Mouse (Mus musculus) lung, adult 2 months (tissue): ENCODE measurements at regions not wholly inside any gene's neighbourhood (a gene's known extent, or its start where the extent isn't known, plus 50 kb on each side); places are given as distances from the start of the nearest gene placed in this dataset.

Experiments
- DNase-seq: peaks from one replicate; pipeline ENCODE4 v3.0.0; 2022
- H3K4me1 ChIP-seq: fragments of 200-500 bp; 2 replicates; pipeline ENCODE4 v1.6.1; 2011; ENCODE audit warnings: low read length; ENCODE audit not compliant: control insufficient read depth, insufficient read depth
- H3K4me3 ChIP-seq: fragments of 200-500 bp; replicated peaks from 2 replicates; pipeline ENCODE3; 2011; ENCODE audit warnings: low read depth, mild to moderate bottlenecking, control low read depth, low read length; ENCODE audit errors: extremely low read depth
- CTCF ChIP-seq: fragments of 200-500 bp; IDR thresholded peaks from 2 replicates; pipeline ENCODE4 v1.5.1; 2011; ENCODE audit warnings: mild to moderate bottlenecking, low read length, control low read depth; ENCODE audit not compliant: insufficient read depth
- POLR2A ChIP-seq: fragments of 200-500 bp; IDR thresholded peaks from 2 replicates; pipeline ENCODE4 v1.6.1; 2011; ENCODE audit warnings: low read depth, mild to moderate bottlenecking, control low read depth, low read length, borderline replicate concordance; ENCODE audit errors: extremely low read depth
- WGBS: fragments of 180-500 bp; shearing (Covaris S2); methylation state at CpG from one replicate; pipeline ENCODE4 v1.1.7; 2018; 5-methylcytosine and 5-hydroxymethylcytosine counted together

GRCm38 (mm10) chr2:48373086-48373485, 440.8 kb upstream of the Acvr2a start:
- Histone ChIP-seq H3K4me1 (peaks cover 6% of the 10 kb centered on the region), H3K4me3 (no peak overlapping the region)
- TF ChIP-seq POLR2A (no peak), CTCF (no peak)
- DNase-seq, result no peak

DNA sequence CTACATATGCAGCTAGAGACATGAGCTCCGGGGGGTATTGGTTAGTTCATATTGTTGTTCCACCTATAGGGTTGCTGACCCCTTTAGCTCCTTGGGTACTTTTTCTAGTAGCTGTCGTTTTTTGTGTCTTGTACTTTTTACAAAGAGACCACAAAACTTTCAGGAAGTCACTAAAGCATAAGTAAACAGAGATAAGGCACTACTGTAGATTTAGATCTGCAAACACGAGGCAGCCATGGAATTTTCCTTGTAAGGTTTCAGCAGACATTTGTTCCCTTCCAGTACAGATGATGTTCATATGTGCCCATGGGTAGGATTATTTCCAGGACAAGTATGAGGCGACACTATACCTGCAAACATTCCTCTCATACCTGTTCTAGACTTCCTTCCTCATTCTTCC, 439.6 kb upstream of the Acvr2a start:
- peaks cover 11% of the 10 kb centered on the region for H3K4me1 ChIP-seq
- no peak for DNase-seq
- TF ChIP-seq CTCF (no peak), POLR2A (no peak)
- no peak overlapping the region for H3K4me3 ChIP-seq
- 36% methylated on average over 4 of the region's 4 CpGs for WGBS

- 59% methylated on average over 1 of the region's 1 CpGs for WGBS
- Histone ChIP-seq H3K4me3 (no peak overlapping the region), H3K4me1 (peaks cover 18% of the 10 kb centered on the region)
- TF ChIP-seq POLR2A (no peak), CTCF (no peak)
- DNase-seq, result no peak
These were observed 435.7 kb upstream of the Acvr2a start for GRCm38 (mm10) chr2:48378160-48378559.

DNA sequence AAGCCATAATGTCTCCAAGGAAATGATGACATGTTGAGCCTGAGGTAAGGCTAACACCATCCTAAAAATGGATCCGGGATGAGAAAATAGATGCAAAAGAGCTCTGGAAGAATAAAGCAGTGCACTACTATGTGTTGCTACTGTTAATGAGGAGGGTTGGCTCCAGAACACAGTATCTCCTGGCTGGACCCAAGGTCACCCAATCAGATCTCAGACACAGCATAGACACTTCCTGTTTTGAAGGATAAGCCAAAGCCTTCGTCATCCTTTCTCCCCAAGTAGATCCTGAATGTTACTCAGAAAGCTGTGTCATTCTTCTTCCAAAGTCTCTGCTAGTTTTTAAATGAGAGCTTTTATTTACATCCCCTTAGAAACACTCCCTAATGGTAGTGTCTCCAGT, 435.2 kb upstream of the Acvr2a start:
- TF ChIP-seq CTCF (no peak), POLR2A (no peak)
- Histone ChIP-seq H3K4me1 (peaks cover 18% of the 10 kb centered on the region), H3K4me3 (no peak overlapping the region)
- WGBS, result 62% methylated on average over 2 of the region's 2 CpGs
- DNase-seq, result no peak

DNA sequence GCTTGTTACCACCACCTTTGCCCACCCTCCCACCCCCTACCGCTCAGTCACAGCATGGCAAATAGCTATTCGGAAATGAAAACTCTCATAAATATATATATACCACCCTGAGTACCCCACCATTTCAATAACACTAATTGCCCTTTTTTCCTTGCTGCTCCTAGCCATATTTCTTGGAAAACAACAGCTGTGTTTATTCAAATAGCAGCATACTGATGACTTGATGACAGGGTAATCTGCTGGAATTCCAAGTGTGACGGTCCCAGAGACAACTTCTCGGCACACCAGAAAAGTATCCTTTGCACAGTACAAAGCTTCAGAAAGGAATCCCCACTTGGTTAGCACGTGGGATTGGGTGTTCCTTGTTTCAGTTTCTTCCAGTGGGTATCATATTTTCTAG, 433.8 kb upstream of the Acvr2a start:
- WGBS, result 66% methylated on average over 5 of the region's 5 CpGs

DNA sequence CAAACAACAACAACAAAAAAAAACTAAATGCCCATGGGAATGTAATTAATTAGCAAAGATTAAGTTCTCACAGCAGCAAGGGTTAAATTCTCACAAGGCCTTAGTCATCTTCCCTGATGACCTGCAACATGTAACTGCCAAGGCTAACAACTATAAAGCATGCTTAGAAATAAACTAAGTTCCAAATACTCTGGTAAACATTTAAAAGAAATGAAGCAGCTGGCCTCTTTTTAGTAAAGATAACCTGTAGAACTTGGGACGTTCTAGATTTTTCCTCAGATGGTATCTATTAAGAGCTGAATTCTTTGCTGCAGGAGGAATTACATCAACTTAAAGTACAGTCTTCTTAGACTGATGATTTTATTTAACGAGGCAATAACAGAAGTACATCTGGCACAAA, 433.1 kb upstream of the Acvr2a start:
- peaks cover 14% of the 10 kb centered on the region for H3K4me1 ChIP-seq
- no peak for TF ChIP-seq CTCF
- TF ChIP-seq POLR2A, result no peak
- WGBS, result 26% methylated on average over 2 of the region's 2 CpGs
- no peak for DNase-seq
- no peak overlapping the region for H3K4me3 ChIP-seq

More for the DNA sequence above, 433.8 kb upstream of the Acvr2a start:
- TF ChIP-seq POLR2A, result no peak
- no peak for TF ChIP-seq CTCF
- no peak for DNase-seq
- no peak overlapping the region for H3K4me3 ChIP-seq
- H3K4me1 ChIP-seq, result peaks cover 14% of the 10 kb centered on the region

DNA sequence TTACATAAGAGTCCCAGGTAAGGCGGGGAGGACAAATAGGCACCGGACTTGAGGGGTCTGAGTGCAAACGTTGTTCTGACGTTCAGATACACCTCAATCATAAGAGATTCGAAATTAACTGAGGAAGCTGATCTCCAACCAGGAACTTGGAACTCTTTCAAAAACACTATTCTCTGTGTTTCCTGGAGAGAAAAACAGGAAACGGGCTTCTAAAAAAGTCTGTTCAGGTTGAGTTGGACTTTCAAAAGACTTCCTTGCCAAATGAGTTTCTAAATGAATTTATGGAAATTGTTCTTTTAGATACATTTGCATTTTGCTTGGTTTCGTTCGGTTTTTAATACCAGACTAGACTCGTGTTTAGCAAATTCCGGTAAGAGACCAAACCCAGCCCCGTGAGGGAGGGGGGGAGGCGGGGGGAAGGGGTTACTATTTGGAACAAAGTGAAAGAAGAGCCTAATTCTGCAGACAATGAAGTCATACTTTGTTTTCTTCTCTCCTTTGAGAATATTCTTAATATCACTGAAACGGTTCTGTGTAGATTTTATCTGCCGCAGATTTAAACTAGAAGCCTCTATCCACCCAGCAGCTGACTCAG, 432.3 kb upstream of the Acvr2a start:
- TF ChIP-seq CTCF (no peak), POLR2A (no peak)
- Histone ChIP-seq H3K4me1 (peaks cover 14% of the 10 kb centered on the region), H3K4me3 (peak overlapping the region; percentile 43)
- no peak for DNase-seq
- 27% methylated on average over 14 of the region's 14 CpGs for WGBS

- TF ChIP-seq CTCF (no peak), POLR2A (no peak)
- Histone ChIP-seq H3K4me3 (no peak overlapping the region), H3K4me1 (no peaks in the 10 kb centered on the region)
- DNase-seq, result no peak
- WGBS, result 71% methylated on average over 1 of the region's 1 CpGs
These were observed 415.4 kb upstream of the Acvr2a start for GRCm38 (mm10) chr2:48398504-48398903.

GRCm38 (mm10) chr2:48399191-48399590, 414.7 kb upstream of the Acvr2a start:
- WGBS, result 78% methylated on average over 1 of the region's 1 CpGs
- DNase-seq, result no peak
- TF ChIP-seq CTCF, result no peak
- no peak for TF ChIP-seq POLR2A
- Histone ChIP-seq H3K4me1 (no peaks in the 10 kb centered on the region), H3K4me3 (no peak overlapping the region)

- H3K4me3 ChIP-seq, result no peak overlapping the region
- H3K4me1 ChIP-seq, result no peaks in the 10 kb centered on the region
- WGBS, result 77% methylated on average over 2 of the region's 2 CpGs
- DNase-seq, result no peak
- TF ChIP-seq CTCF (no peak), POLR2A (no peak)
These were observed 411.1 kb upstream of the Acvr2a start for GRCm38 (mm10) chr2:48402813-48403212.

DNA sequence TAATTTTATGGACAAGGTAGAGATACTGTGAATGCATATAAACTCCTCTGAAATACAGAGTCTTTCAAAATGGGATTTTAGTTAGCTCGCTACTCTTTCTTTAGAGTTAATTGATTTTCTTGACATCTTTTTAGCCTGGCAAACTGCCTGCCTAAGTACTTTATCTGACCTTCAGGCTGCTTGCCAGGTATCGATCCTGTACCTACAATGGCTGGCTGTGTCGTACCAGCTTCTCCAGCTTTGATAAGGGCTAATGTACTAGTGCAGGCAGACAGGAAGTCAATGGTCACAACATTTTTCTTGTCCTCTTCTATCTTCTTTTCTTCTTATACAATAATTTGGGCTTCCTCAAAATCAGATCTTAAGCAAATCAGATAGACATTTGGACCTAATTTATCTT, 409.4 kb upstream of the Acvr2a start:
- 75% methylated on average over 3 of the region's 3 CpGs for WGBS
- Histone ChIP-seq H3K4me1 (no peaks in the 10 kb centered on the region), H3K4me3 (no peak overlapping the region)
- DNase-seq, result no peak
- TF ChIP-seq POLR2A (no peak), CTCF (no peak)
